Mouse (Mus musculus): Measurements from ENCODE around the gene Ppp1r12b. TPM values are rescaled to one million over a fixed set of nuclear protein-coding genes. Genes with fewer than 3 reads are reported as not detected.

Gene Ppp1r12b
- total RNA-seq, 2 experiments from 2014 or later: 147 to 165 TPM

- intact Hi-C loops (cut with DNase I): no loop called here
- no peak for DNase-seq (ENCODE audit: low spot score)
These were observed 246.1 kb downstream of the Ppp1r12b start for GRCm38 (mm10) chr1:134709411-134710306.

- intact Hi-C loops (cut with DNase I): no loop called here
- DNase-seq (ENCODE audit: low spot score): no peak
These were observed 246.8 kb downstream of the Ppp1r12b start for GRCm38 (mm10) chr1:134708801-134709385.

GRCm38 (mm10) chr1:134708274-134708673 is 247.5 kb downstream of the Ppp1r12b start:
- DNase-seq (ENCODE audit: low spot score): no peak
- intact Hi-C loops (cut with DNase I): no loop called here

GRCm38 (mm10) chr1:134707516-134707915 is 248.2 kb downstream of the Ppp1r12b start:
- intact Hi-C loops (cut with DNase I): no loop called here
- DNase-seq (ENCODE audit: low spot score): no peak

- intact Hi-C loops (cut with DNase I): no loop called here
- DNase-seq (ENCODE audit: low spot score): no peak
These were observed 249.2 kb downstream of the Ppp1r12b start for GRCm38 (mm10) chr1:134706549-134706948.

Small RNA genes lying within 50 kb of the gene (microRNA-seq; reads per million reads assigned to microRNA genes)
- not detected for gene Gm22232

Other genes with a start within 250 kb of the Ppp1r12b start
- gene Ube2t, start 6.6 kb upstream of the Ppp1r12b start, total RNA-seq (2021): 1 to 10 TPM; 4.4 to 7.6 TPM
- gene Lgr6, start 149.3 kb upstream of the Ppp1r12b start, total RNA-seq (2021): 10 to 100 TPM; 14.6 to 17.5 TPM
- under 1 TPM; 0.44 to 0.50 TPM for gene Ptpn7, start 176.8 kb upstream of the Ppp1r12b start, total RNA-seq (2021)
- gene Arl8a, start 190.9 kb upstream of the Ppp1r12b start, total RNA-seq (2021): 10 to 100 TPM; 17.9 to 20.3 TPM
- gene Gpr37l1, start 211.7 kb upstream of the Ppp1r12b start, total RNA-seq (2021): 1 to 10 TPM in 1 of 2 experiments, under 1 TPM in 1; 0.81 to 1.1 TPM